Comparison of ENCODE assay signal across 26 mouse cellular contexts in genomic region chr6:34932633-34933032, GRCm38 (mm10). TPM values are rescaled to one million over a fixed set of nuclear protein-coding genes. Genes with fewer than 3 reads are reported as not detected.
A peak's percentile ranks its signal among the peaks of the same experiment; 100 is the strongest.
DNase-seq lines count a peak whose midpoint lies in the region; ATAC-seq and TF ChIP-seq lines count a peak whose summit lies in the region.
"Had no signal": no experiment of that assay in that cellular context is flagged by ENCODE, and none has a peak within 500 bp of the region (broad histone marks: within the 10 kb centered on the region; RNA-seq: fewer than 3 reads in every experiment).

No protein-coding gene starts in this region.

- no peak for DNase-seq in MEL (ENCODE audit: low read depth, low spot score)
- DNase-seq in layer of hippocampus, postnatal 25 days (ENCODE audit: extremely low spot score in 1 of 2, low spot score in 1 of 2): no peak
- no peak for DNase-seq in gastrocnemius, postnatal 4 days (ENCODE audit: low spot score in 2 of 2)
- DNase-seq: adrenal gland, adult 2 months; adrenal gland, adult 8-10 months; adrenal gland, postnatal 10 days; adrenal gland, postnatal 14 days; adrenal gland, postnatal 25 days; adrenal gland, postnatal 36 days; B cell, adult 2 months; cerebellum, adult 11 months; cerebellum, adult 11-12 months; cerebellum, adult 18-20 months; cerebellum, adult 2 months had no signal

- TF ChIP-seq EP300 in MEL (IDR thresholded peaks at IDR 0.05; ENCODE audit: low read depth in 1 of 2, low read length in 2 of 2): peak in 1 of 2 experiments; percentile 27; a peak in 1 of 4 replicates

- no peak for TF ChIP-seq RAD21 in MEL (IDR thresholded peaks at IDR 0.05; ENCODE audit: low read depth, low read length)

- no peaks in the 10 kb centered on the region for H3K27me3 ChIP-seq in MEL (ENCODE audit: control insufficient read depth in 1 of 2, insufficient read depth in 2 of 2, low read length in 2 of 2)
- no peaks in the 10 kb centered on the region; the same call in 1 of the 2 replicates for H3K27me3 ChIP-seq in intestine, embryonic 15.5 days (replicated peaks)
- H3K27me3 ChIP-seq: CH12.LX had no signal

- H3K9ac ChIP-seq in MEL (ENCODE audit: control insufficient read depth, low read depth, low read length, poor library complexity, severe bottlenecking): no peak overlapping the region
- H3K9ac ChIP-seq in intestine, embryonic 15.5 days: no peak overlapping the region

- H3K9me3 ChIP-seq in MEL (replicated peaks; ENCODE audit: insufficient read depth, low read length): no peaks in the 10 kb centered on the region
- no peaks in the 10 kb centered on the region for H3K9me3 ChIP-seq in intestine, embryonic 15.5 days
- H3K9me3 ChIP-seq: G1E had no signal

- no peak for TF ChIP-seq POLR2A in MEL (IDR thresholded peaks at IDR 0.05; ENCODE audit: control insufficient read depth in 1 of 2, insufficient read depth in 1 of 2, low read depth in 1 of 2, low read length in 2 of 2, poor library complexity in 1 of 2)

- no peaks in the 10 kb centered on the region for H3K4me1 ChIP-seq in MEL (ENCODE audit: control insufficient read depth in 1 of 2, insufficient read depth in 2 of 2, low read length in 2 of 2)
- no peaks in the 10 kb centered on the region for H3K4me1 ChIP-seq in intestine, embryonic 15.5 days (replicated peaks)

- ATAC-seq in megakaryocyte progenitor cell, adult 5-6 weeks (replicated peaks; ENCODE audit: poor library complexity): peak; percentile 54
- peak; percentile 57; the same call in 1 of the 2 replicates for ATAC-seq in megakaryocyte-erythroid progenitor cell, adult 5-6 weeks (replicated peaks; ENCODE audit: low FRiP score, low TSS enrichment, poor library complexity, severe bottlenecking)
- no peak for ATAC-seq in intestine, embryonic 15.5 days
- ATAC-seq: activated CD4-positive, CD25-positive, alpha-beta regulatory T cell, adult 4 months; CD4-positive, CD25-positive, alpha-beta regulatory T cell, adult 4 months; Patski had no signal

- H3K79me2 ChIP-seq in MEL (ENCODE audit: control insufficient read depth, insufficient read depth, low read length, poor library complexity): no peaks in the 10 kb centered on the region

- H3K4me2 ChIP-seq in intestine, embryonic 15.5 days (replicated peaks): no peak overlapping the region

- 88% methylated on average over 1 of the region's 1 CpGs for WGBS in intestine, embryonic 15.5 days

- H3K27ac ChIP-seq in MEL (ENCODE audit: control insufficient read depth, low read depth, low read length): no peak overlapping the region
- no peak overlapping the region for H3K27ac ChIP-seq in intestine, embryonic 15.5 days

- no peak for TF ChIP-seq CTCF in MEL (IDR thresholded peaks at IDR 0.05 in 2 of 3, conservative IDR thresholded peaks at IDR 0.05 in 1 of 3; ENCODE audit: control insufficient read depth in 1 of 3, insufficient read depth in 1 of 3, low read depth in 2 of 3, low read length in 3 of 3, poor library complexity in 1 of 3, severe bottlenecking in 1 of 3)

- no peaks in the 10 kb centered on the region for H3K36me3 ChIP-seq in MEL (ENCODE audit: control insufficient read depth in 1 of 2, insufficient read depth in 2 of 2, low read length in 2 of 2)
- H3K36me3 ChIP-seq in intestine, embryonic 15.5 days: no peaks in the 10 kb centered on the region
- H3K36me3 ChIP-seq: G1E had no signal

- no peak overlapping the region for H3K4me3 ChIP-seq in MEL (ENCODE audit: control insufficient read depth in 1 of 2, insufficient read depth in 1 of 2, low read depth in 2 of 2, low read length in 2 of 2)
- no peak overlapping the region for H3K4me3 ChIP-seq in intestine, embryonic 15.5 days (replicated peaks)

TF ChIP-seq in MEL, 35 proteins besides CTCF, POLR2A, EP300 and RAD21:
- TF ChIP-seq ZMIZ1 (IDR thresholded peaks at IDR 0.05; ENCODE audit: low read depth, low read length) (no peak), POLR2AphosphoS2 (IDR thresholded peaks at IDR 0.05; ENCODE audit: low read length) (no peak), GATA1 (IDR thresholded peaks at IDR 0.05; ENCODE audit: low read depth, low read length) (0 out of 2 replicates have a peak, but pooled peaks have one; percentile 21), NRF1 (IDR thresholded peaks at IDR 0.05; ENCODE audit: insufficient read depth, low read depth, low read length, poor library complexity, severe bottlenecking) (no peak)

RNA-seq across cellular contexts. Expression of gene Stra8, which starts 12.7 kb away (rescaled TPM):
- total RNA-seq in MEL (2012; rRNA removed): not detected in 2 replicates
- polyA plus RNA-seq in MEL (2012; ENCODE audit: insufficient read depth in 1 of 2, insufficient read length in 2 of 2, low read depth in 1 of 2, low replicate concordance in 2 of 2, missing spikeins in 1 of 2): not detected
- not detected in 2 replicates for total RNA-seq in megakaryocyte progenitor cell, adult 5-6 weeks (2015)
- total RNA-seq in megakaryocyte progenitor cell, adult 5-6 weeks (2017): not detected in 2 replicates
- total RNA-seq in megakaryocyte-erythroid progenitor cell, adult 5-6 weeks (2014; fragmentation: Nextera tagmentation): not detected in 2 replicates
- not detected in 2 replicates for total RNA-seq in megakaryocyte-erythroid progenitor cell, adult 5-6 weeks (2017)
- total RNA-seq in layer of hippocampus, postnatal 25 days (2021): not detected
- polyA plus RNA-seq in intestine, embryonic 15.5 days (2015; fragmentation: Nextera tagmentation; extraction: Ambion mirVana): not detected in 2 replicates
- not detected for total RNA-seq in gastrocnemius, postnatal 4 days (2021)
- total RNA-seq: adrenal gland, adult 18-20 months; adrenal gland, adult 2 months; adrenal gland, adult 8-10 months; adrenal gland, postnatal 10 days; adrenal gland, postnatal 14 days; adrenal gland, postnatal 25 days; adrenal gland, postnatal 36 days; adrenal gland, postnatal 4 days had no signal
- polyA plus RNA-seq: adrenal gland, adult 2 months; brain, embryonic 14.5 days; C2C12; cerebellum, adult 2 months; G1E; Patski had no signal

RNA-seq across cellular contexts. Expression of gene Wdr91, which starts 22.0 kb away (rescaled TPM):
- total RNA-seq in MEL (2012; rRNA removed): 11.7 and 13.7 TPM in 2 replicates
- 10 to 100 TPM in 1 of 2 experiments, not detected in 1; 24.1 TPM for polyA plus RNA-seq in MEL (2012; ENCODE audit: insufficient read depth in 1 of 2, insufficient read length in 2 of 2, low read depth in 1 of 2, low replicate concordance in 2 of 2, missing spikeins in 1 of 2)
- total RNA-seq in megakaryocyte progenitor cell, adult 5-6 weeks (2015): 5.8 and 6.1 TPM in 2 replicates
- 20.5 and 22.7 TPM in 2 replicates for total RNA-seq in megakaryocyte progenitor cell, adult 5-6 weeks (2017)
- total RNA-seq in megakaryocyte-erythroid progenitor cell, adult 5-6 weeks (2014; fragmentation: Nextera tagmentation): 19.9 and 24.4 TPM in 2 replicates
- 24.4 and 37.8 TPM in 2 replicates for total RNA-seq in megakaryocyte-erythroid progenitor cell, adult 5-6 weeks (2017)
- 10 to 100 TPM; 38.7 to 41.3 TPM for total RNA-seq in layer of hippocampus, postnatal 25 days (2021)
- 7.1 and 8.4 TPM in 2 replicates for polyA plus RNA-seq in intestine, embryonic 15.5 days (2015; fragmentation: Nextera tagmentation; extraction: Ambion mirVana)
- 10 to 100 TPM; 17.5 to 18.7 TPM for total RNA-seq in gastrocnemius, postnatal 4 days (2021)

RNA-seq across cellular contexts. Expression of gene Cyren, which starts 54.8 kb away (rescaled TPM):
- total RNA-seq in MEL (2012; rRNA removed): 9.4 and 10.1 TPM in 2 replicates
- 10 to 100 TPM in 1 of 2 experiments, not detected in 1; 15.9 TPM for polyA plus RNA-seq in MEL (2012; ENCODE audit: insufficient read depth in 1 of 2, insufficient read length in 2 of 2, low read depth in 1 of 2, low replicate concordance in 2 of 2, missing spikeins in 1 of 2)
- 5.1 and 5.6 TPM in 2 replicates for total RNA-seq in megakaryocyte progenitor cell, adult 5-6 weeks (2015)
- 2.5 and 2.9 TPM in 2 replicates for total RNA-seq in megakaryocyte progenitor cell, adult 5-6 weeks (2017)
- total RNA-seq in megakaryocyte-erythroid progenitor cell, adult 5-6 weeks (2014; fragmentation: Nextera tagmentation): 12.3 and 27.8 TPM in 2 replicates
- total RNA-seq in megakaryocyte-erythroid progenitor cell, adult 5-6 weeks (2017): 5.6 and 8.5 TPM in 2 replicates
- 1 to 10 TPM; 4.8 TPM for total RNA-seq in layer of hippocampus, postnatal 25 days (2021)
- 11.0 and 11.3 TPM in 2 replicates for polyA plus RNA-seq in intestine, embryonic 15.5 days (2015; fragmentation: Nextera tagmentation; extraction: Ambion mirVana)
- total RNA-seq in gastrocnemius, postnatal 4 days (2021): 1 to 10 TPM; 7.9 TPM

RNA-seq across cellular contexts. Expression of gene Slc23a4, which starts 55.6 kb away (rescaled TPM):
- 5.5 and 6.2 TPM in 2 replicates for total RNA-seq in MEL (2012; rRNA removed)
- polyA plus RNA-seq in MEL (2012; ENCODE audit: insufficient read depth in 1 of 2, insufficient read length in 2 of 2, low read depth in 1 of 2, low replicate concordance in 2 of 2, missing spikeins in 1 of 2): 10 to 100 TPM in 1 of 2 experiments, not detected in 1; 10.2 TPM
- total RNA-seq in megakaryocyte progenitor cell, adult 5-6 weeks (2015): 0.42 TPM in 1 of 2 replicates, not detected in the other
- total RNA-seq in megakaryocyte progenitor cell, adult 5-6 weeks (2017): 0.10 TPM in 1 of 2 replicates, not detected in the other
- 0.77 TPM in 1 of 2 replicates, not detected in the other for total RNA-seq in megakaryocyte-erythroid progenitor cell, adult 5-6 weeks (2014; fragmentation: Nextera tagmentation)
- total RNA-seq in megakaryocyte-erythroid progenitor cell, adult 5-6 weeks (2017): 0.27 and 1.3 TPM in 2 replicates
- 1 to 10 TPM in 1 of 2 experiments, under 1 TPM in 1; 0.80 to 1.0 TPM for total RNA-seq in layer of hippocampus, postnatal 25 days (2021)
- 8.4 and 9.5 TPM in 2 replicates for polyA plus RNA-seq in intestine, embryonic 15.5 days (2015; fragmentation: Nextera tagmentation; extraction: Ambion mirVana)
- under 1 TPM; 0.16 to 0.42 TPM for total RNA-seq in gastrocnemius, postnatal 4 days (2021)
- total RNA-seq: adrenal gland, postnatal 25 days had no signal
